Mouse (Mus musculus) telencephalon, adult 2 months (tissue): ENCODE measurements around the gene Vmac.

Experiments used
- DNase-seq: peaks from one replicate; pipeline ENCODE4 v3.0.0-alpha.2; 2011; ENCODE audit warnings: low read depth, low spot score

The Vmac gene

DNA sequence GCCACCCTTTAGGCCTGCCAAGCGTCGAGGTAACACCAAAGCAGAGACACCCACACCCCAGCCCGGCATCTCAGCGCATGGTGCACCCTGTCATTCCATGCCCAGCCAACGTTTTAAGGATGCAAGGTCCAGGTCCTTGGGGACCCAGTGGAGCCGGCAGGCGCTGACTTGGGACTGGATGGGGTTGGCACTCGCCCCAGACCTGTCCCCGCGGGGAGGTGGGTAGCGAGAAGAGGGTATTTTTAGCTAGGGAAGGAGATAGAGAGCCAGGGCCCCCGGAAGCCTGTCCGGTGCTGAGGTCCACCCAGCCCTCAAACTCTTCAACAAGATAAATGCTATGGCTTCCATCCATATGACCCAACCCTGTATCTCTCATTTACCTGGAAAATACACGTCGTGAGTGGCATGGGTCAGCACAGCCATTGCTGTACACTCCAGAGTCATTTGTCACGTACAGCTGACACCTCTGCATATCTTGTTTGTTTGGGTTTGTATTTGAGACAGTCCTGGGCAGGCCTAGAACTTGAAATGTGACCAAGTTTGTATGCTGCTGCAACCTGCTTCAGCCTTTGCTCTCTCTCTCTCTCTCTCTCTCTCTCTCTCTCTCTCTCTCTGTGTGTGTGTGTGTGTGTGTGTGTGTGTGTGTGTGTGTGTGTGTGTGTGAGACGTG is 22.4 kb upstream of the Vmac start:
- DNase-seq, result no peak

DNA sequence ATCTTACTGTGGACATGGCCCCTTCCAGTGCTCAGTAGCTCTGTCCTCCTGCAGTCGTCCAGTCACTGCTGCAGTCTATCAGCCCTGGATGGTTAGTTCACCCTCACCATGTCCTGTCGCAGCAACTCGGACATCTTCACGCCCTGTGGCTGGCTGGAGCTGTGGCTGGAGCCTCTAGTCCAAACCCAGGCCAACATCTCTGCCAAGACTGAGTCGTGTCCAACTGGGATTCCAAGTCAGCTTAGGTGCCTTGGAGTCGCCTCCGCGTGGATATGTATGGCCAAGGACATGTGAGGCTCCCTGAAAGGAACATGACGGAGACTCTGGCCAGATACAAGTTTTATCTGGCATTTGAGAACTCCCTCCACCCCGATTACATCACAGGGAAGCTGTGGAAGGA is 20.4 kb upstream of the Vmac start:
- no peak for DNase-seq

DNA sequence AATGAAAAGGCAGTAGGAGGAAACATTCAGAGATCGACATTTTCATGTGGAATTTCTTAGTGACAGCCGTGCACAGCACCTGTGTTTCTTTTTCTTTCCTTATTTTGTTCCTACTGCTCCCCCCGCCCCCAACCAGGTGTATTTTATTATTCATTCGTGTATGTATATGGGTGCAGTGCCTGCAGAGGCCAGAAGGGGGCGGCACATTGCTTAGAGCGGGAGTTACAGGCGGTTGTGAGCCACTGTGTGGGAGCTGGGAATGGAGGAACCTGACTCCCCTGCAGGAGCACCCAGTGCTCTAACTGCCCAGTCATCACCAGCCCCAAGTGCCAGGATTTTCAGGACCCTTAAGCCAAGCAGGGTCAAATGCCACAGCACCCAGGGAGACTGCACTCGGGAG is 18.7 kb upstream of the Vmac start:
- DNase-seq, result no peak

DNA sequence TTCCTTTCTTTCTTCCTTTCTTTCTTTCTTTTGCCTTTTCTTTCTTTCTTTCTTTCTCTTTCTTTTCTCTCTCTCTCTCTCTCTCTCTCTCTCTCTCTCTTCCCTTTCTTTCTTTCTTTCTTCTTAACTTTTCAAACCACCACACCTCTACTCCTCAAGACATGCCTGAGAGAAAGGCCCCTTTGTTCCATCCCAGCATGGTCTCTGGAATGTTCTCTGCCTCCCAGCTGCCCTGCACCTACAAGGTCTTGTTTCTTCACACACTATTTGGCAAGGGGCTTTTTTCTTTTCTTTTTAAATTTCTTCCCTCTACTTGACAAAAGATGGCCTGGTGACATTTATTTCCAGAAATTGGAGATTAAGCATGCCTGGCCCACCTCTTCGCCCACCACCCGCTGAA is 11.8 kb upstream of the Vmac start:
- DNase-seq, result no peak

DNA sequence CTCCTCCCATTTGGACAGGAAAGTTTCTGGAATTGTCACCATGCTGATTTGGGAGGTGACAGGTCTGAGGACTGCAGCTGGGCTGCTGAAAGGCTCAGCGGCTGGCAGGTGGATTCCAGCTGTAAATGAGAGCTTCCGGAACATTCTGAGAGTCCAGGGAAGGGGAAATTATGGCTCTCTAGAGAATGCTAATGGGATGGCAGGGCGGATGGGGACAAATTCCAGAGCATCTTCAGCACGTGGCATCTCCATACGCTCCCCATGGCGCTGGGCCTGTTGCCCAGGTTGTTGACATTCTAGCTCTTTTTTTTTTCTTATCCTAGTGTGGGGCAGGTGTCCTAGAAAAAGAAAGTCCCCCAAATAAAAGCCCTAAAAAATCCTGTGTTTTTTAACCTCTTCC is 11.3 kb upstream of the Vmac start:
- DNase-seq, result no peak

DNA sequence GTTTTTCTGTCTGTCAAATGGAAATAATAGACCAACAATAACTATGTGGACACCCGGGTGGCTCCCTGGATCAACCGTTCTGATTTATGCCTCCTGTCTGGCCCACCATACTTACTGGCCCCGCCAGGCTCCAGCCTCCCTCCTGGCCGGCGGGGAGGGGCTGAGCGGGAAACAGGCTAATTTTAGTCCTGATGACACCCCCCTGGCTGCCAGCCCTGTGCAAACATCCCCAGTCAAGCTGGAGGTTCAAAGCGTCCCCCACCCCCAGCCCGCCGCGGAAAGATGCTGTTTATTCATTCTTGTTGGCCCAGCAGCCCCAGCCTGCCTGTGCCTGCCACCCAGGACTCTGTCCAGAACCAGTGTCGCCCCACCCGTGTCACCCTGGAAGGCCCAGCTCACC is 10.3 kb upstream of the Vmac start:
- DNase-seq, result no peak

DNA sequence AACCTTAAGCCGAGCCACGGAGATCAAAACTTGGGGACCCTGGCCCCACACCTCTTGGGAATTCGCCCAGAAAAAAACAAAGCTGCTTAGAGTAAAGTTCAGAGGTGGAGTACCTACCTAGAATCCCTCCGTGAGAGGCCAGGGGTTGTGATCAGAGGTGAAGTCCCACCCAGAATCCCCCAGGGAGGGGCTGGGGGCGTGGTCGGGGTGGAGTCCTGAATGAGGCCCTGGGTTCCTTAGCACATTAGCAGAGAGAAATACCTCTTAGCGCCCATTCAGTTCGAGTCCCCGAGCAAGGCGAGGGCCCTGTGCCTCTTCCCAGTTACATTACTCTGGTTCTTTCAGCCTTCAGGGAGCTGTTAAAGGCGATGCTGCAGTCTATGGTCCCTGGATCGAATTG is 9.8 kb upstream of the Vmac start:
- DNase-seq, result no peak

DNA sequence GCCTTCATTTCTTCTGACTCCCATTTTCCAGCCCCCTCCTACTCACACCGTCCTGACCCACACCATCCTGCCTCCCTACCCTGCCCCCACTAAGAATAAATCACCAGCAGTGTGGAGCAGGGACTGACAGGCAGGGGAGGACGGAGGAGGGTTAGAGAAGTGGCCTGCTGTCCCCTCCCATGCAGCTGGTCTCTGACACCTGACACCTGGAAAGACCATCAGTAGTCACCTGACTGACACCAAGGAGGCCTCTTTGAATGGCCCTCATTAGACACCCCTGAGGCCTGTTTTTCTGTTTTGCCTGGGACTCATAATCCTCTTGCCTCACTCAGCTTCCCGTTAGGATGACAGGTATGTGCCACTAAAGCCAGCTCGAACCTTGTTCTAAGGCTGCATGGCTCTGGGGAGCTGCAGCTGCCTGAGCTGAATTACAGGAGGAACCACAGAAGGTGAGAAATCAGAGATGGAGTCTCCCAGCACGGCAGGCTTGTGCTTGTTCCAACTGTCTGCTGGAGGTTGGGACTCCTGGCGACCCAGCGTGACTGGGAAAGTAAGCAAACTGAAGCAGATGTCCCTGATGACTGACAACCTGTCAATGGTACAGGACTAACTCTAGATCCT is 9.3 kb upstream of the Vmac start:
- no peak for DNase-seq

DNA sequence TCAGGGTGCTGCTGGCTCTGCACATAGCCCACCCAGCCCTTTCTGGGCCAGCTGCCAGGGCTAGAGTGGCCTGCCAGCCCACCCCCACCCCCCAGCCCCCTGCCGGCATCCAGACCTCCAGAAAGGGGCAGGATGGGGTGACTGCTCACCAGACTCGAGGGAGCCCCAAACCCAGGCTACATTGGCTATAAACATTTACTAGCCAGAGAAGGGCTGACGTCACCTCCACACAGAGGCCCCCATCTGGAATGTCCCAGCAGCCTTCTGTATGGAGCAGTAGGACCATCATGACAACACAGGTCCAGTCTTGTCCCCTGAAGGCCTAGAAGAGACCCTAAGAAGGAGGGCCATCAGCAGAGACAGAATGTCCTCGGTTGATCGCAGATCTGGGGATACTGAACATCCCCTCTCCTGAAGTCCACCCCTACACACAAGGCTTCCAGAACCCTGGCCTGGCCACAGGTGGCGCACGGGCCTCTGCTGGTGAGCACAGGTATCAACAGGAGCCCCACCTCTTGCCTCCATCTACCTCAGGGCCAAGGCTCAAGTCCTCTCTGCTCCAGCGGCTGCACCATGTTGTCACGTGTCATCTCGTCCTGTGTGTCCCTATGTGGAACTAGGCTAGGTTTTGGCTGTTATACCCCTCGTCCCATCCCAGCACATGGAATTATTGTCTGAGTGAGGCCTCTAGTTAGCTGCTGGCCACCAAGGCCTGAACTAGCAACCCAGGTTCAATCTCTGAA is 5.8 kb upstream of the Vmac start:
- DNase-seq, result no peak

DNA sequence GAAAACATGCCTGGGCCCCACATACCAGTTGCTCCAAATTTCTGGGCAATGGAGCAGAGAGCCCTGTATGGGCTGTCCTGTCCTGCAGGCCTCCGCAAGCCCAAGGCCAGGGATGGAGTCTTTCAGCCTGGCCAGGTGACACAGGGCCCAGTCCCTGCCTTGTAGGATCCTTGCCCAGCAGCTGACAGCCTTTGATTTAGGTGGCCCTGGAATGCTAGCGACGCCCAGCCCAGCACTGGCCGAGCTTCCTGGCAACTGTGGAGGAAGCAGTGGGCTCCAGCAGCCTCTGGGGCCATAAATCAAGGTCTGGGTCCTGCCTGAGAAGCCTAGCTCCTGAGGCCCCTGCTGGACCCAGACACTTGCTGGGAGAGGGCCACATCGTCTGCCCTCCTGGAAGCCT is 4.6 kb upstream of the Vmac start:
- DNase-seq, result no peak

DNA sequence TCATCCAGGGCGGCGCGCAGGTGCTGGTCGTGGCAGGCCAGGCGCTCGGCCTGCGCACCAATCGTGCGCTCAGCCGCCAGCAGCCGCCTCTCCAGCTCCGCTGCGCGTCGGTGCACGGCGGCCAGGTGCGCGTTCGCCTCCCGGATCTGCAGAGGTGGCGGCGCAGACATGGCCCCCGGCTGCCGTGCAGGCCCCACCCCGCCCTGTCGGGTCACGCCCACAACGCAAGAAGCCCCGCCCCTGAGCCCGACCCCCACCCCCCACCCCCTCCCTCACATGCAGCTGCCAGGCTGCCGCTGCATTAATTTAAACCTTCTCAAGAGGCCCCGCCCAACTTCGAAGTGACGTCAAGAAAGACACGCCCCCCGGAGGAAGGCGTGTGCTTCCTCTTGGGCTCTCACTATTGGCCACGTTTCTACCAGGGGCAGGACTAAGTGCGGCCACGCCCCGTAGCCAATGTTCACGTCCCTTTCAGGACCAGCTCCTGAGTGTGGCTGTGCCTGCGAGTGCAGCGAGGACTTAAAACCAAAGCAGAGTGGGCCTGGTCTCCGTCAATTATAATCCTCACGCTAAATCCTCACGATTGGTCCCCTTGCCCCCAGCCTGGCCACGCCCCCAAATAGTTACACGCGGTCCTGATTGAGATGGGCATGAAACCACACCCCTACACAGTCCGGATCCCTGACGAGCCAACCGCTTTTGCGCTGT is 1.0 kb downstream of the Vmac start:
- DNase-seq, result peak; percentile 99

DNA sequence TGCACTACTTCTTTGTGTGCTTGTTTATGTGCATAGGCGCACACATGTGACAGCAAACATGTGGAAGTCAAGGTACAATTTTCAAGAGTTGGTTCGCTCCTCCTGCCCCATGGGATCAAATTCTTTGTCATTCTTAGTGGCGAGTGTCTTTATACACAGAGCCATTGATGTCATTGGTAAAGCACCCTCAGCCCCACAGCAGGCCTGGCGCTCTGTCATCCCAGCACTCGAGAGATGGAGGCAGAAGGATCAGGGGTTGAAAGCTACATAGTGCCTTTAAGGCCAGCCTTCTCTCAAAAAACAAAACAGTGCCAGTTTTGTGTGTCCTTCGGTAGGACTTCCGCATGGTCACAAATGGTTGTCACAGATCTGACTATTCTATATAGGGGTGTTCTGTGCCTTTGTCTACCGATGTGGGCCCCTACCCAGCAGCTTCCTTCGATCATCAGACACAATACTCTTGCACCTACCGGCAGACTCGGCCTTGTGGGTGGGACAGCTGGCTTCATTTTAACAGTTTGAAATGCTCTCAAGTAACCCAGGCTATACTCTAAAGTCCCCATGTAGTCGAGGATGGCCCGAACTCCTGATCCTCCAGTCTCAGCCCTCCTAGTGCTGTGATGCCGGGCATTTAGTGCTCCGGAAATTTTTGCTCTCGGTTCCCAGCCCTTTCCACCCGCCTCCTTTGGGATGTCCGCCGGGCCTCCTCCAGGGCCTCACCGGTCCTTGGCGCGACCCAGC is 1.7 kb downstream of the Vmac start:
- DNase-seq, result no peak

DNA sequence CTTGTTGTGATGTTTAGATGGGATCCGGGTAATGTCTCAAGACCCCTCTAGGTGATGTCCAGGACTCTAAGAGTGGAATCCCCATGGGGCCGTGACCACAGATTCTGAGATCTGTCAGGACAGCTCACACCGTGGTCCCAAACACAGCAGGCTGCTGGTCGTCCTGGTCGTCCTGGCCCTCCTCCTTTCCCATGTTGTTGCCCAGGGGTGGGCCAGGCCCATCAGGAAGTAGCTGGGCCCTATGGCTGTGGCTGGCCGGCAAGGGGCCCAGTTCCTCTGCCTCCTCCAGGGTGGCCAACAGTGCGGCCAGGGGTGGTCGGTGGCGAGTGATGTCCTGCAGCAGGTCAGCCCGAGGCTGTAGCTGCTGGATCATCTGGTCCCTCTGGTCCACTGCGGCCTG is 2.5 kb downstream of the Vmac start:
- no peak for DNase-seq

DNA sequence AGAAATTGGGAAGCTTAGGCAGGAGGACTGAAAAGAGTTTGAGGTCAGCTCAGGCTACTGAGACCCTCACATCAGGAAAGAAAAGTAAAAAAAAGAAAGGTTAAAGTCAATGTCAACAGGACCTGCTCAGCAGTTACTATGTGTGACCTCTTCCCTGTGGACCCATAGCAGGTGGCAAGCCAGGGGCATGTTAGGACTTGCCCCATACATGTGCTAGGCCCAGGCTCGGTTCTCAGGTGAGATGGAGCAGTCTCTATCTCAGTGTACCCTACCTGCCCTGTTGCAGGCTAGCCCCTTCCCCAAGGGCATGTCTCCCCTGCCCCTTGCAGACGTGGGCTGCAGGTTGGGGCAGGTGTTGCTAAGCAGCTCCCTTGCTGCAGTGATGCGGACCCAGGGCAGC is 8.1 kb downstream of the Vmac start:
- no peak for DNase-seq

DNA sequence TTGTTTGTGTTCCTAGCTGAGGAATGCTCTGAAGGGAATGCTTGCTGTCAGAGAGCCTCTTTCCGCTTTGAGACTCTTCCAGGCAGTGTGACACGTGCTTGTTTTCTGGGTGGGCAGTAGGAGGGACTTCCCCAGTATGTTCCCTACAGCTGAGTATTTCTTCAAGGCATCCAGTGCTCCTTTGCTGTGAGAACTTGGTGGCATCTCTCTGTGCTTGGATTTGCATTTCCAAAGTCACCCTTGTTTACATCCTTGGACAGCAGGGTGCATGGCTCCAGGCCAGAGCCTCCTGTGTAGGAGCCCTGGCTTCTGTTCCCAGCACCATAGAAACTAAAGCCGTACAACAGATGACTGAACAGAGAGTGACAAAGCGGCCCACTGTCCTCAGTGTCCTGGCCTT is 9.1 kb downstream of the Vmac start:
- no peak for DNase-seq

DNA sequence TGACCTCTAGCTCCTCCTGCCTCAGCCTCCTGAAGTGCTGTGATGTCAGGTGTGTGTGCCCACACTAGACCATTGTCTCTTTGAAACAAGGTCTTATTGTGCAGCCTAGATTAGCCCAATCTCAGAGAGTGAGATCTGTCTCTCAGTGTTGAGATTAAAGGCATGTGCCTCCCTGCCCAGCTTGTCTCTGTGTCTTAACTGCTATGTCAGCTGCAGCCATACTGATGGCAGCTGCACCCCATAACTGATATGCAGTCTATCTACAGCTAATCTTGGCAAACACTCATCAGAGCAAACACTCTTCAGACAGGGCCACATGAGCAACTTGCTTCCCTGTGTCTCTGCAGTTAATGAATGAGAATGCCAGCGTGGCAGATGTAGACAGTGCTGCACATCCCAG is 11.3 kb downstream of the Vmac start:
- no peak for DNase-seq

DNA sequence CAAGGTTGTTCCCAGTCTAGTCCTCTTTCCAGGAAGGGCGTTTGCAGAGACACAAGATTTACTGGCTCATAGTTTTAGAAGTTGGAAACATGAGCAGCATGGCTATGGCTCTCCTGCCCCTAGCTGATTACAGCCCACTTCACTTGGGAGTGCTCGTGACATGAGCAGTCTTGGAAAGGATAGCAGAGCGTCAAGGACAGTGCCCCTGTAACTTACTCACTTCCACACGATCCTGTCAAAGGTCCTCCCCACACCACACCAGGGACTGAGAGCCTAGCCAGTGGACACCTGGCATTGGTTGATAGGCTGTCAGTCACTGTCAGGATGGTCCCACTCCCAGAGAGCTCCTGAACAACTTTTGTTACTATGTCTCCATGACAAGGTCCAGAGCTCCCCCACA is 14.8 kb downstream of the Vmac start:
- no peak for DNase-seq

DNA sequence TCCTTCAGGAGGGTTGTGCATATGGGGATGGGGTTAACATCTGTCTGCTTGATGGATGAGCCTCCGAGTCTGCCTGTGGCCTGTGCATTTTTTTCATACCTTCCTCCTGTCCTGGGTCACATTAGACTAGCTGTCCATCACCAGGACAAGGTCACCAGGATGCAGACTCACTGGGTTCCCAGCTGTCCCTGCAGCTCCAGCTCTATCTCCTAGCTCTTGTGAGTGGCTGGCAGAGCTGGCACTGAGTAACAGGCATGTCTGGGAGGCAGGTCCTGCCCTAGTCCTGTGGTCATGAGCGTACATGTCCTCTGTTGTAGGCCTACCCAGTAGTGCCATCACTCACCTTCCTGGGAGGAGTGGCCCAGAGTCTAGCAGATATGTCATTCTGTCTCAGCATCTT is 17.4 kb downstream of the Vmac start:
- DNase-seq, result no peak

DNA sequence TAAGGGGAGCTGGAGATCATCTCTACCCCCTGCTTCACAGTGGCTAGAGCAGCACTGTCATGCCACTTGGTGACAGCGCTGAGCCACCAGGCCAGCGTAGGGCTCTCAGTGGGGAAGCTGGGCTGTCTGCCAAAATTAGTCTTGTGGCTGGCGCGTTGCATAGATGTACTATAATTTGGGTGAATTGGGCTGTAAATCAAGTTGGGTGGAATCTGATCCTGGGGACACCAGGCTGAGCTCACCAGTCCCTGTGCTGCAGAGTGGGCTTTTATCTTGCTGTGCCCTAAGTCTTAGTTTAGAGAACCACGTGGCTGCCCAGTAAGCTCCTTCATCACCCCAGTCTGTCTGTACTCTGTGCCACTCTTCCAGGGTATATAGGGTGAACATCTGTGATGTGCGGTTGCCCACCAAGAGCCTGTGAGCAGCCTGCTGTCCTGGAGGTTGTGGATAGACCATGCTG is 23.9 kb downstream of the Vmac start:
- DNase-seq, result peak; percentile 60

DNA sequence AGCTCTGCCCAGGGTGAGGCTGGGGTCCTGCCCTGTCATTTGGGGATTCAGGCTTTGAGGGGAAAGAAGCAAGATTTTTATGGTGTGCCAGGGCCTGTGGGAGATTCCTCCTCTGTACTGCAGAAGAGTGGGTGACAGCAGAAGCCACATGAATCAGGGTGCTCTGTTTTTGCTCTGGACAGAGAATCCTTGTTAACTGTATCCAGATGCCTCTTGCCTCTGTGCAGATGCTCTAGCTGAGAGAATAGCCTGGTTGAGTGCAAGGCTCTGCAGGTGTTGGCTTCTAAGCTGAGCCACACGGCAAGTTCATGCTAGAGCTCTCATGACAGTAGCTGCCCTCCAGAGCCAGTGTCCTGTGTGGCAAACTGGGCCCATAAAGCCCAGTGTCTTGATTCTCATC is 24.4 kb downstream of the Vmac start:
- no peak for DNase-seq

DNA sequence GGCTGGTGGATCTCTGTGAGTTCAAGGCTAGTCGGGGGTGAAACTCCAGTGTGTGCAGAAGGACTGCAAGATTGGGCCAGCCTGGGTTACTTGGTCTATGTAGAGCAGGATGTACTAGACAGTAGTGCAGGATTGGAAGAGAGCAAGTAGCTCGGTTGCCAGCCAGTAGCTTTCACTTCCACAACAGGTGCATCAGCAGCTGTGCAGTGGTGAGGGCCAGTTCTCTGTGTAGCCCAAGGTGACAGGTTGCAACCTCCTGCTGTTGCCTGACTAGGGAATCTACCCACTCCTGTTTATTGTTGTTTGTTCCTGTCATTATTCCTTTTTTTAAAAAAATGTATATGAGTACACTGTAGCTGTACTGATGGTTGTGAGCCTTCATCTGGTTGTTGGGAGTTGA is 29.1 kb downstream of the Vmac start:
- DNase-seq, result no peak

DNA sequence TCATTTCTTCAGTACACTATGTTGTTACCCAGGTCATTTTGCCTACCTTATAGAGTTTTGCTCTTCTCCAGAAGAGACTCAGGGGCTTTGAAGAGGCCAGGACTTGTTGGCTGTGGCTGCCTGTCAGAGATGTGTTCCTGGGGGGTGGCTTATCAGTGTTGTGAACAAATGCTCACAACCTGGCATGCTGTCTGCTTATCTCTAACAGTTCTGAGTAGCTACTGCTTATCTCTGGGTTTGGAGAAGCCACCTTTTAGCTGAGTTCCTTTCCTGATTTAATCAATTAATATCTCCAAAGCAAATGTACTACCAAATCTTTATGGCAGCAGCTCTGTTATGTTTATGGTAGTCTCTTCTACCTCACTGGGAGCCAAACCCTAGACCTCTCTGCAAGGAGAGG is 29.8 kb downstream of the Vmac start:
- DNase-seq, result no peak
